9 mouse cellular contexts compared by ENCODE assay signal in the genomic region with DNA sequence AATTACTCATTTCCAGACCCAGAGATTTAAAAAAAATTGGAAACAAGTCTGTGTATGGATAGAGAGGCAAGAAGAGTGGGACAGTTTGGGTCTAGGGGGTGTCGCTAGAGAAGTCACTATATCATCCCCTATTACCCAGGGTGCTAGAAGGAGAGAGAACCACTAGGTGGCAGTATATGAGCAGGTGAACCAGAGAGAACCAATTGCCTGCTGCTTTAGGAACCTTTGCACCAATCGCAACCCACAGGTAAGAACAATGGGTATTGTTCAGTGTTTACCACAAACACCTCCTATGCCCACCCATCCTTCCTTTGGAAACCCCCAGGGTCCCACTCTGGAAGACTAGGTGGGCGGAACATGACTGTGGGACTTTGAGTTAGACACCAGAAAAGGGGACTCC. TPM values are rescaled to one million over a fixed set of nuclear protein-coding genes. Genes with fewer than 3 reads are reported as not detected.
DNase-seq lines count a peak whose midpoint lies in the region; ATAC-seq and TF ChIP-seq lines count a peak whose summit lies in the region.
"Had no signal": no experiment of that assay in that cellular context is flagged by ENCODE, and none has a peak within 500 bp of the region (broad histone marks: within the 10 kb centered on the region; RNA-seq: fewer than 3 reads in every experiment).

No protein-coding gene starts in this region.

- DNase-seq in kidney, adult 18-20 months: peak; percentile 35
- DNase-seq in kidney, postnatal 4 days: no peak
- DNase-seq in CD8-positive naive resting alpha-beta T cell, adult 2 months (ENCODE audit: low read depth in 2 of 2, low spot score in 2 of 2): peak; percentile 52 to 63
- peak; percentile 68 for DNase-seq in adrenal gland, postnatal 14 days
- peak; percentile 63 to 69 for DNase-seq in left cerebral cortex, postnatal 14 days (ENCODE audit: low spot score in 2 of 2)
- DNase-seq in urinary bladder, postnatal 10 days (ENCODE audit: low spot score): no peak

- H3K27me3 ChIP-seq in small intestine, adult 2 months (ENCODE audit: control insufficient read depth, insufficient read depth, low read length): no peaks in the 10 kb centered on the region

- ATAC-seq in erythroid progenitor cell, adult 5-6 weeks (replicated peaks; ENCODE audit: low FRiP score, poor library complexity, severe bottlenecking): peak; percentile 79

- 28% methylated on average over 3 of the region's 3 CpGs for WGBS in small intestine, adult 2 months

- no peak overlapping the region for H3K27ac ChIP-seq in small intestine, adult 2 months (ENCODE audit: insufficient read depth, low read depth, low read length)

- H3K36me3 ChIP-seq in small intestine, adult 2 months (ENCODE audit: control insufficient read depth, insufficient read depth, low read length): no peaks in the 10 kb centered on the region

- intact Hi-C loops in left cerebral cortex, postnatal 14 days (cut with DNase I): loop anchor here (2.0 kb wide), 1 partner anchor 101 kb away; no protein-coding TSS in a partner anchor

- H3K4me3 ChIP-seq in small intestine, adult 2 months (ENCODE audit: low read depth, low read length): no peak overlapping the region
- H3K4me3 ChIP-seq: megakaryocyte, embryonic 14.5 days had no signal

- peak; percentile 38; the same call in 1 of the 2 replicates for TF ChIP-seq CTCF in small intestine, adult 2 months (IDR thresholded peaks at IDR 0.05; ENCODE audit: extremely low read depth, insufficient read length, insufficient replicate concordance, low read depth, low read length)

- peaks cover 2% of the 10 kb centered on the region for H3K4me1 ChIP-seq in small intestine, adult 2 months (ENCODE audit: control insufficient read depth, insufficient read depth, insufficient read length, low read length)

- no peak for TF ChIP-seq POLR2A in small intestine, adult 2 months (IDR thresholded peaks at IDR 0.05; ENCODE audit: low read depth, low read length)

RNA-seq across cellular contexts. Expression of gene Snx11, which starts 17.3 kb away (rescaled TPM):
- 23.4 and 27.2 TPM in 2 replicates for total RNA-seq in adrenal gland, postnatal 14 days (2021)
- total RNA-seq in erythroid progenitor cell, adult 5-6 weeks (2015; ENCODE audit: low replicate concordance): 14.4 and 31.9 TPM in 2 replicates
- total RNA-seq in erythroid progenitor cell, adult 5-6 weeks (2017; ENCODE audit: low replicate concordance): 36.2 and 49.7 TPM in 2 replicates
- 10 to 100 TPM; 39.0 to 44.2 TPM for total RNA-seq in left cerebral cortex, postnatal 14 days (2021)
- 9.8 and 13.2 TPM in 2 replicates for polyA plus RNA-seq in small intestine, adult 2 months (2012; rRNA removed)

RNA-seq across cellular contexts. Expression of gene Cbx1, which starts 28.9 kb away (rescaled TPM):
- total RNA-seq in adrenal gland, postnatal 14 days (2021): 69.8 and 78.1 TPM in 2 replicates
- 41.5 and 60.9 TPM in 2 replicates for total RNA-seq in erythroid progenitor cell, adult 5-6 weeks (2015; ENCODE audit: low replicate concordance)
- total RNA-seq in erythroid progenitor cell, adult 5-6 weeks (2017; ENCODE audit: low replicate concordance): 60.8 and 75.6 TPM in 2 replicates
- total RNA-seq in left cerebral cortex, postnatal 14 days (2021): 10 to 100 TPM; 47.0 to 50.1 TPM
- polyA plus RNA-seq in small intestine, adult 2 months (2012; rRNA removed): 11.8 and 18.1 TPM in 2 replicates

Comparison
In these comparisons a context has a peak if more than half of its experiments do, and no peak if none do; other contexts are left out.
1. DNase-seq: peak in kidney, adult 18-20 months (single experiment), CD8-positive naive resting alpha-beta T cell, adult 2 months (2 of 2), adrenal gland, postnatal 14 days (single experiment) and left cerebral cortex, postnatal 14 days (2 of 2); none in kidney, postnatal 4 days (0 of 2) and urinary bladder, postnatal 10 days (single experiment).